Mouse (Mus musculus) G1E (cell line): ENCODE measurements around the gene Plekhj1.

Experiments
- CTCF ChIP-seq: IDR thresholded peaks from 2 replicates; pipeline ENCODE4 v1.5.1; 2012; ENCODE audit warnings: low read depth, low read length, inconsistent platforms, mixed read lengths
- GATA2 ChIP-seq: IDR thresholded peaks from 2 replicates; pipeline ENCODE4 v1.6.1; 2012; ENCODE audit warnings: low read depth, low read length, inconsistent platforms, borderline replicate concordance
- POLR2AphosphoS5 ChIP-seq: IDR thresholded peaks from 2 replicates; pipeline ENCODE4 v1.6.1; 2012; ENCODE audit warnings: low read depth, low read length, inconsistent platforms; ENCODE audit not compliant: insufficient replicate concordance
- TAL1 ChIP-seq: conservative IDR thresholded peaks from 2 replicates; pipeline ENCODE4 v1.6.1; 2012; ENCODE audit warnings: low read depth, low read length, inconsistent platforms, mixed read lengths

GRCm38 (mm10) chr10:80802996-80803395, 4.6 kb upstream of the Plekhj1 start:
- no peak for TF ChIP-seq CTCF
- TF ChIP-seq POLR2AphosphoS5, result no peak
- TF ChIP-seq TAL1, result no peak
- no peak for TF ChIP-seq GATA2
